Mouse (Mus musculus) lung, embryonic 14.5 days (tissue): ENCODE results near the gene Bcl2. TPM values are rescaled to one million over a fixed set of nuclear protein-coding genes. Genes with fewer than 3 reads are reported as not detected.

Source experiments
- ATAC-seq: fragments of 200-750 bp; cut with Nextera tagmentation; 2 replicates; pipeline ENCODE4 v1.8.0; 2017; ENCODE audit warnings: mild to moderate bottlenecking, moderate TSS enrichment, moderate library complexity; ENCODE audit not compliant: insufficient read depth
- DNase-seq: peaks from one replicate; pipeline ENCODE4 v3.0.0-alpha.2; 2015
- H3K27ac ChIP-seq: fragments of 300-500 bp; sonication (generic); 2 replicates; pipeline ENCODE4 v1.5.1; 2014; ENCODE audit warnings: low read depth, mild to moderate bottlenecking, moderate library complexity
- H3K27me3 ChIP-seq: fragments of 300-500 bp; sonication (generic); 2 replicates; pipeline ENCODE4 v1.6.1; 2014; ENCODE audit warnings: low read length, control low read depth; ENCODE audit not compliant: insufficient read depth
- H3K36me3 ChIP-seq: fragments of 300-500 bp; sonication (generic); 2 replicates; pipeline ENCODE4 v1.6.1; 2014; ENCODE audit warnings: control low read depth; ENCODE audit not compliant: insufficient read depth
- H3K4me1 ChIP-seq: fragments of 300-500 bp; sonication (generic); 2 replicates; pipeline ENCODE4 v1.6.1; 2014; ENCODE audit warnings: antibody characterized with exemption, control low read depth; ENCODE audit not compliant: insufficient read depth
- H3K4me2 ChIP-seq: fragments of 300-500 bp; sonication (generic); 2 replicates; pipeline ENCODE4 v1.6.1; 2014; ENCODE audit warnings: mild to moderate bottlenecking
- H3K4me3 ChIP-seq: fragments of 300-500 bp; sonication (generic); 2 replicates; pipeline ENCODE4 v1.5.1; 2014; ENCODE audit warnings: low read depth, low read length
- H3K9ac ChIP-seq: fragments of 300-500 bp; sonication (generic); 2 replicates; pipeline ENCODE4 v1.6.1; 2014
- H3K9me3 ChIP-seq: fragments of 300-500 bp; sonication (generic); 2 replicates; pipeline ENCODE4 v1.6.1; 2016; ENCODE audit warnings: low read depth, low read length, control low read depth
- CTCF ChIP-seq: IDR thresholded peaks from 2 replicates; pipeline ENCODE4 v1.5.1; 2016; ENCODE audit warnings: antibody characterized with exemption, low read depth
- WGBS: fragments of 180-500 bp; shearing (Covaris S2); extraction: QIAGEN DNeasy Blood & Tissue Kit; methylation state at CpG from one replicate; pipeline ENCODE4 v1.1.7; 2014; 5-methylcytosine and 5-hydroxymethylcytosine counted together
- polyA plus RNA-seq: library from polyadenylated mRNA; unstranded; fragments of >200 nt; fragmentation: Nextera tagmentation; extraction: Ambion mirVana; gene quantifications from 2 replicates; pipeline ENCODE4 v1.2.1, GENCODE M21; 2014

The Bcl2 gene
- polyA plus RNA-seq, 1 experiment from 2014 or later: 16.5 TPM

DNA sequence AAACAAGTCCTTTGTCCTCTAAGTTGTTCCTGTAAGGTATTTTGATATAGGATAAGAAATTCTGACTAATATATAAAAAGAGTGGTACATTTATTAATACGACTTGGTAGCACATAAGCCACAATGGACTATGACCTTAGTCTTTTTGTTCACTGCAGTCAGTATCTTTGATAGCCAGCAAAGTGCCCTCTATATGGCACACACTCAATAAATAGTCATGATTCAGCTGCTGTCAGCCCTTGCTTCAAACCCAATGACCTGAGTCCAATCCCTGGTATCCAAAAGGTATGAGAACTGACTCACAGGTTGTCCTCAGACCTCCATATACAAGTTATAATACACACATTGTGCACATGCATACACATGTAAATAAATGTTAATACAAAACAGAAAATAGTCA is 117.7 kb downstream of the Bcl2 start:
- WGBS: 95% methylated on average over 1 of the region's 1 CpGs
- 0 out of 2 replicates have a peak, but pooled peaks cover under 1% of the 10 kb centered on the region for H3K4me1 ChIP-seq
- DNase-seq (no peak), ATAC-seq (no peak)
- H3K36me3 ChIP-seq: no peaks in the 10 kb centered on the region
- no peak overlapping the region for H3K4me2 ChIP-seq
- H3K27ac ChIP-seq: no peak overlapping the region
- H3K9ac ChIP-seq: no peak overlapping the region
- H3K27me3 ChIP-seq: no peaks in the 10 kb centered on the region
- no peak for TF ChIP-seq CTCF
- H3K9me3 ChIP-seq: no peaks in the 10 kb centered on the region
- H3K4me3 ChIP-seq: no peak overlapping the region

- H3K4me3 ChIP-seq: no peak overlapping the region
Measured at GRCm38 (mm10) chr1:106595286-106595885, 118.7 kb downstream of the Bcl2 start.

GRCm38 (mm10) chr1:106591180-106591774 is 122.8 kb downstream of the Bcl2 start:
- WGBS: 31% methylated on average over 2 of the region's 2 CpGs
- TF ChIP-seq CTCF: no peak
- no peaks in the 10 kb centered on the region for H3K9me3 ChIP-seq
- H3K27me3 ChIP-seq: no peaks in the 10 kb centered on the region
- DNase-seq: no peak
- no peak overlapping the region for H3K27ac ChIP-seq
- H3K36me3 ChIP-seq: no peaks in the 10 kb centered on the region
- H3K4me1 ChIP-seq: peaks cover 7% of the 10 kb centered on the region
- H3K4me2 ChIP-seq: no peak overlapping the region
- ATAC-seq: no peak
- no peak overlapping the region for H3K9ac ChIP-seq
- no peak overlapping the region for H3K4me3 ChIP-seq

More at GRCm38 (mm10) chr1:106595286-106595885, 118.7 kb downstream of the Bcl2 start:
- H3K27me3 ChIP-seq: no peaks in the 10 kb centered on the region
- WGBS: 83% methylated on average over 6 of the region's 6 CpGs
- H3K9me3 ChIP-seq: no peaks in the 10 kb centered on the region
- ATAC-seq (no peak), DNase-seq (no peak)
- no peaks in the 10 kb centered on the region for H3K36me3 ChIP-seq
- H3K4me1 ChIP-seq: peaks cover 7% of the 10 kb centered on the region
- no peak overlapping the region for H3K27ac ChIP-seq
- no peak overlapping the region for H3K4me2 ChIP-seq
- TF ChIP-seq CTCF: no peak
- no peak overlapping the region for H3K9ac ChIP-seq

DNA sequence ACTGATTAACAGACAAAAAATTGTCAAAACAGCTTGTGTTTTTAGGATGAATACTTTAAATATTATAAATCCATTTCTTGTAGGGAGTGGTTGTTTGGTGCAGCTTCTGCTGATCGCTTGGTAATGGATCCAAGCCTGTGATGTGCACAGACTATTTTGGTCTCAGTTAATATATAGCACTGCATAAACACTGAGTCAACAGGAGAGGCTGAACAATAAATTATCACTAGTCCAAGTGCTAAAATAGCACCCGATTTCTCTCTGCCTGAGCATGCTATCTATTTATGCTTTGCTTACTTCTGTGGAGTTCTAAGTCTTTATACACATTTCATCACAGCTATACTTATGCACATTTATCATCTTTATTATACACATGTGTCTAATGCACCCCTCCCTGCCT is 124.9 kb downstream of the Bcl2 start:
- H3K4me2 ChIP-seq: no peak overlapping the region
- H3K27me3 ChIP-seq: no peaks in the 10 kb centered on the region
- peak; percentile 26 for DNase-seq
- H3K9ac ChIP-seq: no peak overlapping the region
- TF ChIP-seq CTCF: no peak
- ATAC-seq: no peak
- no peak overlapping the region for H3K27ac ChIP-seq
- H3K4me3 ChIP-seq: no peak overlapping the region
- H3K36me3 ChIP-seq: no peaks in the 10 kb centered on the region
- WGBS: 40% methylated on average over 2 of the region's 2 CpGs
- no peaks in the 10 kb centered on the region for H3K9me3 ChIP-seq
- peaks cover 7% of the 10 kb centered on the region for H3K4me1 ChIP-seq

- Histone ChIP-seq H3K4me1 (peaks cover 17% of the 10 kb centered on the region), H3K4me2 (no peak overlapping the region), H3K36me3 (no peaks in the 10 kb centered on the region), H3K27ac (no peak overlapping the region), H3K9ac (no peak overlapping the region), H3K27me3 (no peaks in the 10 kb centered on the region), H3K9me3 (no peaks in the 10 kb centered on the region), H3K4me3 (no peak overlapping the region)
- DNase-seq (peak; percentile 56), ATAC-seq (peak; percentile 80)
- TF ChIP-seq CTCF: no peak
- WGBS: 55% methylated on average over 4 of the region's 4 CpGs
Measured at GRCm38 (mm10) chr1:106587866-106588470, 126.1 kb downstream of the Bcl2 start.

GRCm38 (mm10) chr1:106586761-106587160 is 127.3 kb downstream of the Bcl2 start:
- no peaks in the 10 kb centered on the region for H3K9me3 ChIP-seq
- DNase-seq (no peak), ATAC-seq (no peak)
- no peak for TF ChIP-seq CTCF
- H3K4me3 ChIP-seq: no peak overlapping the region
- H3K27me3 ChIP-seq: no peaks in the 10 kb centered on the region
- no peak overlapping the region for H3K9ac ChIP-seq
- no peak overlapping the region for H3K27ac ChIP-seq
- H3K4me2 ChIP-seq: no peak overlapping the region
- H3K4me1 ChIP-seq: peaks cover 18% of the 10 kb centered on the region
- H3K36me3 ChIP-seq: no peaks in the 10 kb centered on the region
- 73% methylated on average over 6 of the region's 6 CpGs for WGBS

GRCm38 (mm10) chr1:106585349-106585748 is 128.7 kb downstream of the Bcl2 start:
- no peak overlapping the region for H3K9ac ChIP-seq
- H3K4me3 ChIP-seq: no peak overlapping the region
- no peaks in the 10 kb centered on the region for H3K9me3 ChIP-seq
- peaks cover 11% of the 10 kb centered on the region; the same call in 1 of the 2 replicates for H3K4me1 ChIP-seq
- no peaks in the 10 kb centered on the region for H3K27me3 ChIP-seq
- H3K27ac ChIP-seq: no peak overlapping the region
- TF ChIP-seq CTCF: no peak
- H3K4me2 ChIP-seq: no peak overlapping the region
- DNase-seq (no peak), ATAC-seq (no peak)
- H3K36me3 ChIP-seq: no peaks in the 10 kb centered on the region
